Mouse (Mus musculus): Measurements from ENCODE around the gene Masp1. TPM values are rescaled to one million over a fixed set of nuclear protein-coding genes. Genes with fewer than 3 reads are reported as not detected.

Masp1 gene
- polyA plus RNA-seq, 1 experiment from 2014 or later: 21.7 TPM

- Histone ChIP-seq H3K27ac (replicated peaks) (no peak overlapping the region), H3K4me2 (no peak overlapping the region), H3K9ac (no peak overlapping the region), H3K4me3 (replicated peaks) (no peak overlapping the region), H3K9me3 (replicated peaks) (no peaks in the 10 kb centered on the region), H3K36me3 (replicated peaks) (no peaks in the 10 kb centered on the region), H3K27me3 (no peaks in the 10 kb centered on the region), H3K4me1 (replicated peaks) (no peaks in the 10 kb centered on the region)
- WGBS (ENCODE audit: insufficient replicate concordance): 53% methylated on average over 3 of the region's 3 CpGs
- peak; percentile 62; the same call in 1 of the 2 replicates for ATAC-seq (ENCODE audit: insufficient read depth)
Observed at GRCm38 (mm10) chr16:23533707-23534106, 13.1 kb upstream of the Masp1 start.

- no peak overlapping the region for H3K9ac ChIP-seq
- WGBS (ENCODE audit: insufficient replicate concordance): 55% methylated on average over 4 of the region's 4 CpGs
- no peak overlapping the region for H3K4me3 ChIP-seq (replicated peaks)
- H3K36me3 ChIP-seq (replicated peaks): no peaks in the 10 kb centered on the region; the same call in 1 of the 2 replicates
- no peak overlapping the region for H3K4me2 ChIP-seq
- H3K27ac ChIP-seq (replicated peaks): no peak overlapping the region
- no peaks in the 10 kb centered on the region for H3K27me3 ChIP-seq
- no peaks in the 10 kb centered on the region for H3K4me1 ChIP-seq (replicated peaks)
- ATAC-seq (ENCODE audit: insufficient read depth): no peak
- H3K9me3 ChIP-seq (replicated peaks): no peaks in the 10 kb centered on the region
Observed at GRCm38 (mm10) chr16:23529186-23529585, 8.6 kb upstream of the Masp1 start.

GRCm38 (mm10) chr16:23522081-23522480 lies 1.5 kb upstream of the Masp1 start:
- no peak overlapping the region for H3K4me2 ChIP-seq
- H3K9ac ChIP-seq: no peak overlapping the region
- no peak for ATAC-seq (ENCODE audit: insufficient read depth)
- 0 out of 2 replicates have a peak, but pooled peaks cover 5% of the 10 kb centered on the region for H3K4me1 ChIP-seq (replicated peaks)
- no peaks in the 10 kb centered on the region for H3K9me3 ChIP-seq (replicated peaks)
- WGBS (ENCODE audit: insufficient replicate concordance): 54% methylated on average over 5 of the region's 5 CpGs
- no peaks in the 10 kb centered on the region; the same call in 1 of the 2 replicates for H3K36me3 ChIP-seq (replicated peaks)
- no peak overlapping the region for H3K27ac ChIP-seq (replicated peaks)
- 0 out of 2 replicates have a peak, but pooled peaks cover 3% of the 10 kb centered on the region for H3K27me3 ChIP-seq
- no peak overlapping the region for H3K4me3 ChIP-seq (replicated peaks)

- H3K27ac ChIP-seq (replicated peaks): no peak overlapping the region
- H3K36me3 ChIP-seq (replicated peaks): no peaks in the 10 kb centered on the region; the same call in 1 of the 2 replicates
- peaks cover 14% of the 10 kb centered on the region for H3K4me1 ChIP-seq (replicated peaks)
- H3K9ac ChIP-seq: no peak overlapping the region
- H3K4me3 ChIP-seq (replicated peaks): peak overlapping the region; percentile 52; the same call in 1 of the 2 replicates
- 0 out of 2 replicates have a peak, but pooled peaks cover 3% of the 10 kb centered on the region for H3K27me3 ChIP-seq
- no peak for ATAC-seq (ENCODE audit: insufficient read depth)
- 17% methylated on average over 5 of the region's 5 CpGs for WGBS (ENCODE audit: insufficient replicate concordance)
- H3K4me2 ChIP-seq: peak overlapping the region; percentile 38
- no peaks in the 10 kb centered on the region for H3K9me3 ChIP-seq (replicated peaks)
Observed at GRCm38 (mm10) chr16:23521092-23521491, 477 bp upstream of the Masp1 start.

GRCm38 (mm10) chr16:23519771-23520170 lies 844 bp downstream of the Masp1 start:
- 0% methylated on average over 1 of the region's 1 CpGs for WGBS (ENCODE audit: insufficient replicate concordance)
- Histone ChIP-seq H3K36me3 (replicated peaks) (no peaks in the 10 kb centered on the region), H3K4me3 (replicated peaks) (peak overlapping the region; percentile 52), H3K27ac (replicated peaks) (peak overlapping the region; percentile 75; the same call in 1 of the 2 replicates), H3K9ac (no peak overlapping the region), H3K9me3 (replicated peaks) (no peaks in the 10 kb centered on the region), H3K27me3 (0 out of 2 replicates have a peak, but pooled peaks cover 3% of the 10 kb centered on the region), H3K4me1 (replicated peaks) (peaks cover 22% of the 10 kb centered on the region), H3K4me2 (peak overlapping the region; percentile 43)
- no peak for ATAC-seq (ENCODE audit: insufficient read depth)

GRCm38 (mm10) chr16:23518567-23519369 lies 1.8 kb downstream of the Masp1 start:
- H3K9me3 ChIP-seq (replicated peaks): no peaks in the 10 kb centered on the region
- H3K4me1 ChIP-seq (replicated peaks): peaks cover 22% of the 10 kb centered on the region
- H3K4me2 ChIP-seq: peak overlapping the region; percentile 43
- 56% methylated on average over 10 of the region's 10 CpGs for WGBS (ENCODE audit: insufficient replicate concordance)
- no peak overlapping the region for H3K9ac ChIP-seq
- peak overlapping the region; percentile 52; the same call in 1 of the 2 replicates for H3K4me3 ChIP-seq (replicated peaks)
- H3K27me3 ChIP-seq: 0 out of 2 replicates have a peak, but pooled peaks cover 3% of the 10 kb centered on the region
- ATAC-seq (ENCODE audit: insufficient read depth): no peak
- peak overlapping the region; percentile 75 for H3K27ac ChIP-seq (replicated peaks)
- H3K36me3 ChIP-seq (replicated peaks): no peaks in the 10 kb centered on the region

- H3K9me3 ChIP-seq (replicated peaks): no peaks in the 10 kb centered on the region
- no peak overlapping the region for H3K9ac ChIP-seq
- 56% methylated on average over 20 of the region's 20 CpGs for WGBS (ENCODE audit: insufficient replicate concordance)
- 0 out of 2 replicates have a peak, but pooled peaks cover 3% of the 10 kb centered on the region for H3K27me3 ChIP-seq
- peaks cover 21% of the 10 kb centered on the region for H3K4me1 ChIP-seq (replicated peaks)
- ATAC-seq (ENCODE audit: insufficient read depth): peak; percentile 43; the same call in 1 of the 2 replicates
- no peaks in the 10 kb centered on the region for H3K36me3 ChIP-seq (replicated peaks)
- no peak overlapping the region for H3K4me3 ChIP-seq (replicated peaks)
- peak overlapping the region; percentile 62 for H3K27ac ChIP-seq (replicated peaks)
- H3K4me2 ChIP-seq: peak overlapping the region; percentile 43
Observed at GRCm38 (mm10) chr16:23517754-23518566, 2.7 kb downstream of the Masp1 start.

- ATAC-seq (ENCODE audit: insufficient read depth): no peak
- no peak overlapping the region for H3K4me3 ChIP-seq (replicated peaks)
- H3K27ac ChIP-seq (replicated peaks): peak overlapping the region; percentile 62
- 54% methylated on average over 5 of the region's 5 CpGs for WGBS (ENCODE audit: insufficient replicate concordance)
- H3K9me3 ChIP-seq (replicated peaks): no peaks in the 10 kb centered on the region
- H3K9ac ChIP-seq: no peak overlapping the region
- H3K36me3 ChIP-seq (replicated peaks): no peaks in the 10 kb centered on the region
- H3K4me1 ChIP-seq (replicated peaks): peaks cover 17% of the 10 kb centered on the region
- H3K27me3 ChIP-seq: 0 out of 2 replicates have a peak, but pooled peaks cover 3% of the 10 kb centered on the region
- no peak overlapping the region for H3K4me2 ChIP-seq
Observed at GRCm38 (mm10) chr16:23517230-23517629, 3.4 kb downstream of the Masp1 start.

- Histone ChIP-seq H3K36me3 (replicated peaks) (no peaks in the 10 kb centered on the region), H3K27ac (replicated peaks) (peak overlapping the region; percentile 48; the same call in 1 of the 2 replicates), H3K4me1 (replicated peaks) (peaks cover 17% of the 10 kb centered on the region), H3K4me2 (no peak overlapping the region), H3K4me3 (replicated peaks) (no peak overlapping the region), H3K9ac (no peak overlapping the region), H3K9me3 (replicated peaks) (no peaks in the 10 kb centered on the region), H3K27me3 (0 out of 2 replicates have a peak, but pooled peaks cover 3% of the 10 kb centered on the region)
- no peak for ATAC-seq (ENCODE audit: insufficient read depth)
- 41% methylated on average over 2 of the region's 2 CpGs for WGBS (ENCODE audit: insufficient replicate concordance)
Observed at GRCm38 (mm10) chr16:23516606-23517005, 4.0 kb downstream of the Masp1 start.

- no peak overlapping the region for H3K4me2 ChIP-seq
- peak overlapping the region; percentile 48; the same call in 1 of the 2 replicates for H3K27ac ChIP-seq (replicated peaks)
- H3K27me3 ChIP-seq: 0 out of 2 replicates have a peak, but pooled peaks cover 3% of the 10 kb centered on the region
- no peak overlapping the region for H3K4me3 ChIP-seq (replicated peaks)
- peak; percentile 60 for ATAC-seq (ENCODE audit: insufficient read depth)
- no peaks in the 10 kb centered on the region for H3K9me3 ChIP-seq (replicated peaks)
- H3K36me3 ChIP-seq (replicated peaks): no peaks in the 10 kb centered on the region
- H3K9ac ChIP-seq: no peak overlapping the region
- 62% methylated on average over 3 of the region's 3 CpGs for WGBS (ENCODE audit: insufficient replicate concordance)
- peaks cover 17% of the 10 kb centered on the region for H3K4me1 ChIP-seq (replicated peaks)
Observed at GRCm38 (mm10) chr16:23515766-23516165, 4.8 kb downstream of the Masp1 start.

All from liver, embryonic 15.5 days (tissue).